Mouse (Mus musculus) midbrain, postnatal 0 days (tissue): ENCODE measurements around the gene App. TPM values are rescaled to one million over a fixed set of nuclear protein-coding genes. Genes with fewer than 3 reads are reported as not detected.

ENCODE experiments used
- ATAC-seq: fragments of 200-750 bp; cut with Nextera tagmentation; 2 replicates; pipeline ENCODE4 v1.8.0; 2017; ENCODE audit warnings: moderate number of reproducible peaks, mild to moderate bottlenecking, moderate TSS enrichment, moderate library complexity; ENCODE audit not compliant: low FRiP score
- DNase-seq: peaks from one replicate; pipeline ENCODE4 v3.0.0-alpha.2; 2015; ENCODE audit warnings: low spot score
- H3K27ac ChIP-seq: fragments of 300-500 bp; sonication (generic); 2 replicates; pipeline ENCODE4 v1.5.1; 2014; ENCODE audit warnings: low read depth, mild to moderate bottlenecking, low read length, mixed read lengths
- H3K27me3 ChIP-seq: fragments of 300-500 bp; sonication (generic); 2 replicates; pipeline ENCODE4 v1.6.1; 2014; ENCODE audit warnings: low read length, control low read depth, mixed read lengths; ENCODE audit not compliant: insufficient read depth
- H3K36me3 ChIP-seq: fragments of 300-500 bp; sonication (generic); 2 replicates; pipeline ENCODE4 v1.6.1; 2014; ENCODE audit warnings: low read length, control low read depth, mixed read lengths; ENCODE audit not compliant: insufficient read depth
- H3K4me1 ChIP-seq: fragments of 300-500 bp; sonication (generic); 2 replicates; pipeline ENCODE4 v1.6.1; 2014; ENCODE audit warnings: mild to moderate bottlenecking, control low read depth, antibody characterized with exemption, low read length, mixed read lengths; ENCODE audit not compliant: insufficient read depth
- H3K4me2 ChIP-seq: fragments of 300-500 bp; sonication (generic); 2 replicates; pipeline ENCODE4 v1.6.1; 2014; ENCODE audit warnings: low read depth, mild to moderate bottlenecking, low read length, mixed read lengths; ENCODE audit not compliant: poor library complexity, severe bottlenecking
- H3K4me3 ChIP-seq: fragments of 300-500 bp; sonication (generic); 2 replicates; pipeline ENCODE4 v1.5.1; 2014; ENCODE audit warnings: low read depth, mild to moderate bottlenecking, low read length, moderate library complexity
- H3K9ac ChIP-seq: fragments of 300-500 bp; sonication (generic); replicated peaks from 2 replicates; pipeline ENCODE4 v1.6.1; 2014; ENCODE audit warnings: mild to moderate bottlenecking, low read length, moderate library complexity, mixed read lengths; ENCODE audit not compliant: poor library complexity, severe bottlenecking
- H3K9me3 ChIP-seq: fragments of 300-500 bp; sonication (generic); 2 replicates; pipeline ENCODE4 v1.6.1; 2016; ENCODE audit warnings: low read length, control low read depth
- CTCF ChIP-seq: IDR thresholded peaks from 2 replicates; pipeline ENCODE4 v1.5.1; 2016; ENCODE audit warnings: antibody characterized with exemption, mild to moderate bottlenecking
- WGBS: fragments of 180-500 bp; shearing (Covaris S2); extraction: QIAGEN DNeasy Blood & Tissue Kit; methylation state at CpG from one replicate; pipeline ENCODE4 v1.1.7; 2014; 5-methylcytosine and 5-hydroxymethylcytosine counted together
- polyA plus RNA-seq: library from polyadenylated mRNA; unstranded; fragments of >200 nt; fragmentation: Nextera tagmentation; extraction: Ambion mirVana; gene quantifications from 2 replicates; pipeline ENCODE4 v1.2.1, GENCODE M21; 2015
- total RNA-seq: library from RNA; depleted of rRNA; stranded (reverse); fragments of >200 nt; gene quantifications from 2 replicates; pipeline ENCODE4 v1.2.3, GENCODE M21; 2014

The App gene
- total and polyA plus RNA-seq, 2 experiments from 2014 or later: 511 to 597 TPM

DNA sequence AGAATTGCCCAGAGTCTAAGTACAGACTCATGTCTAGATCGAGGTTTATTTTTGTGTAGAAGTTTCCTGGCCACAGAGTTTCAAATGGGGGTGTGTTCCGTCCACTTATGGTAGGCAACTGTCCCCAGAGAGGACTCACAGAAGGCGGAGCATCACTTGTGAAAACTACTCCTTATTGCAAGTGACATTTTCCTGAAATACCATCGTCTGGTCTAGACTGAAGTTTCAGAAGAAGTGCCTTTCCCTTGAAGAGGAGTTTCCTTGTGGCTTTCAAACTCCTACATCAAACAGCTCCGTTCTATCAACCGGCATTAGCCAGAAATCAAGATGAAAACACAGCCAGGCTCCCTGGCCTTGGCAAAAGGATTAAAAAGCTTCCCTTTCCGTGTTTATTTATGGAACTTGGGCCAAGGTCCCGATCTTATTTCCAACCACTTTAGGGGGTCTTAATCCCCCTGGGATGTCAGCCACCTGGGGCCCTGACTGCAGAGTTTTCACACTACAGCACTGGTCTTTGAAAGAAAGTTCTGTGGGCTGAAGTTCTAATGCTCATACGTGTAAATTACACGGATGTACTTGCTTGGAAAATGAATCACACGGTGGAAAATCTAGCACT, 187.4 kb downstream of the App start:
- ATAC-seq (no peak), DNase-seq (no peak)
- Histone ChIP-seq H3K4me2 (no peak overlapping the region), H3K36me3 (peaks cover 14% of the 10 kb centered on the region), H3K4me1 (0 out of 2 replicates have a peak, but pooled peaks cover 2% of the 10 kb centered on the region), H3K9ac (no peak overlapping the region), H3K4me3 (no peak overlapping the region), H3K27ac (no peak overlapping the region), H3K27me3 (no peaks in the 10 kb centered on the region), H3K9me3 (no peaks in the 10 kb centered on the region)
- no peak for TF ChIP-seq CTCF
- WGBS: 60% methylated on average over 11 of the region's 11 CpGs

DNA sequence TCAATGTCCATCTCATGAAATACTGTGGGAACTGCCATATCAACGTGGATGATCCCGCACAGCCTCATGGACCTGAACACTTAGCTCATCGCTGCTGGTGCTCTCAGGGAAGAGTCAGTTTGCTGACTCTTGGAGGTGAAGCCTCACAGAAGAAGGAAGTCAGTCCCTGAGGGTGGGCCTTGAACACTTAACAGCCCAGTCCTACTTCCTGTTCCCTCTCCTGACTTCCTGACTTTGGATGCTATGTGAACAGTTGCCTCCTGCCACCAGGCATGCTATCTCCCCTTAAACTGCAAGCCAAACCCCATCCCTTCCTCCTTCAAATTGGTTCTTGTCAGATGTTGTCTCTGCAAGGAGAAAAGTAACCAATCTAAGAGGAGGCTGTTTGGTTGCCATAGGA, 188.2 kb downstream of the App start:
- no peak for DNase-seq
- Histone ChIP-seq H3K27me3 (no peaks in the 10 kb centered on the region), H3K27ac (no peak overlapping the region), H3K9me3 (no peaks in the 10 kb centered on the region), H3K4me2 (no peak overlapping the region), H3K9ac (no peak overlapping the region), H3K4me3 (no peak overlapping the region), H3K4me1 (0 out of 2 replicates have a peak, but pooled peaks cover 2% of the 10 kb centered on the region), H3K36me3 (peaks cover 16% of the 10 kb centered on the region)
- 91% methylated on average over 3 of the region's 3 CpGs for WGBS
- no peak for TF ChIP-seq CTCF
- ATAC-seq: no peak

DNA sequence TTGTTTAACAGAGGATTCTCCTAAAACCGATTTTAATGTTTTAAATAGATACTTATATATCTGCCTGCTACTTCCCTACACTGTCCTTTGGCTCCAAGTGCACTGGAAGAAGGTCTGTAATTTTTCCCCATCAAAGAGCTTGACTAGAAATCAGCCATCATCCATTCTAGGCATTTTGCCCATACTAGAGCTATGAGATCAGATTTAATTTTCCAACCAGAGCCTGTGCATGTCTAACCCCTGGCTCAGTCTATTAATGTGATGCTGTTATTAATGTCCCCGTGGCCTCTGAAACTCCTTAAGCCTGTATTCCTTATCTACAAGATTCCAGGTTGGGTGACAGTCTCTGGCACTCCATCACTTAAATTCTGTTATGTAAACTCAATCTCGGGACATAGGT, 190.1 kb downstream of the App start:
- H3K9ac ChIP-seq: no peak overlapping the region
- DNase-seq (no peak), ATAC-seq (no peak)
- no peak overlapping the region for H3K4me2 ChIP-seq
- H3K27me3 ChIP-seq: no peaks in the 10 kb centered on the region
- 0 out of 2 replicates have a peak, but pooled peaks cover 2% of the 10 kb centered on the region for H3K4me1 ChIP-seq
- no peak for TF ChIP-seq CTCF
- 84% methylated on average over 3 of the region's 3 CpGs for WGBS
- peaks cover 13% of the 10 kb centered on the region for H3K36me3 ChIP-seq
- H3K4me3 ChIP-seq: no peak overlapping the region
- no peak overlapping the region for H3K27ac ChIP-seq
- H3K9me3 ChIP-seq: no peaks in the 10 kb centered on the region

DNA sequence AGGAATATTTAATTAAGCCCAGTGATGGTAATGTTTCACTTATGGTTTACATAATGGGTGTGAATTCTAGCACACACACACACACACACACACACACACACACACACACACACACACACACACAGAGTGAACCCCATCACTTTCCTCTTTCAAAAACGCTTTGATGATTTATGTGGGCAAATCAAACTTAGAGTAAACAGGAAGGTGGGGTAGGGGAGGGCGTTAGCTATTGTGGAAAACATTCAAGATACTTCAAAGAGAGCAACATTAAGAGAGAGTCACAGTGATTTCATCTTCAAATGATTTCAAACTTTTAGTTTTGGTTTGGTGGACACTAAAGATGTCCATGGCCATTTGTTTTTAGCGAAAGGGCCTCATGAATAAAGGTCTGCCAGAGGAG, 191.0 kb downstream of the App start:
- no peak overlapping the region for H3K4me2 ChIP-seq
- WGBS: 85% methylated on average over 3 of the region's 3 CpGs
- no peaks in the 10 kb centered on the region for H3K27me3 ChIP-seq
- H3K4me3 ChIP-seq: no peak overlapping the region
- H3K27ac ChIP-seq: no peak overlapping the region
- H3K9ac ChIP-seq: no peak overlapping the region
- H3K36me3 ChIP-seq: peaks cover 8% of the 10 kb centered on the region
- no peak for TF ChIP-seq CTCF
- no peaks in the 10 kb centered on the region for H3K9me3 ChIP-seq
- ATAC-seq: no peak
- no peak for DNase-seq
- 0 out of 2 replicates have a peak, but pooled peaks cover 2% of the 10 kb centered on the region for H3K4me1 ChIP-seq

DNA sequence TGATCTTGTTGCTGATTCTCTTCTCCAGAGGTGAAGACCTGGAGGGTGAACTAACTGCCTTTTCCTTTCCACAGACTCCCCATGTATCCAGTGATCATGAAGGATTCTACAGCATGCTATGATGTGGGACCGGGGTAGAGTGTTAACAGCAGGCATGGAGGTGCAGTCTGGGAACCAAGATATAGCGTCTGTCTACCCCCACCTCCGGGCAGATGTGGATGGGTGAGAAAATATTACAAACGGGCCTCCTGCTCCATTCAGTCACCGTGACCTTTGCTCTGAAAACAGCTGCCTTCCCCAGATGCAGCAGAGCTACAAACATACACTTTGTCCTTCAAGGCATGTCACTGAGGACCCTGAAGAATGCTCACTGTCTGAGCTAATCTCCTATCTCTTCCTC, 195.0 kb downstream of the App start:
- 66% methylated on average over 5 of the region's 5 CpGs for WGBS
- H3K27me3 ChIP-seq: no peaks in the 10 kb centered on the region
- DNase-seq: no peak
- no peak overlapping the region for H3K9ac ChIP-seq
- H3K27ac ChIP-seq: no peak overlapping the region
- no peaks in the 10 kb centered on the region for H3K4me1 ChIP-seq
- ATAC-seq: no peak
- TF ChIP-seq CTCF: no peak
- no peak overlapping the region for H3K4me2 ChIP-seq
- H3K36me3 ChIP-seq: peaks cover 17% of the 10 kb centered on the region; the same call in 1 of the 2 replicates
- no peak overlapping the region for H3K4me3 ChIP-seq
- no peaks in the 10 kb centered on the region for H3K9me3 ChIP-seq

DNA sequence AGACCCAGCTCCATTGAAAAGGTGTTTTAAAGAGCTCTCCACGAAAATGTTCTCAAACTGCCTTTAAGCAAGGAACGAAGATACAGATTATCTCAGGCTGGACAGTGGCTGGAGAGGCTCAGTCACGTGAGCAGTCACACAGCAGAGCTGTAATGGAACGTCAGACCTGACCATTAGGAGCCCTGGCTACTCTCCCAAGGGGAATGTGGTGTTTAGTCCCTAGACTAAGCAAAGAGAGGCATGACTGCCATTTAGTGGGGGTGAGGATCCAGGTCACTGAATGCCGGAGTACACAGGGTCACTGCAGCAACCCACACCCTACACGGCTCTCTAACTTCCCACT, 199.4 kb downstream of the App start:
- WGBS: 91% methylated on average over 6 of the region's 6 CpGs
- Histone ChIP-seq H3K27me3 (no peaks in the 10 kb centered on the region), H3K36me3 (peaks cover 22% of the 10 kb centered on the region), H3K4me1 (no peaks in the 10 kb centered on the region), H3K9ac (no peak overlapping the region), H3K27ac (no peak overlapping the region), H3K4me2 (no peak overlapping the region), H3K4me3 (no peak overlapping the region), H3K9me3 (no peaks in the 10 kb centered on the region)
- no peak for TF ChIP-seq CTCF
- no peak for ATAC-seq
- DNase-seq: no peak
